Mouse (Mus musculus) limb, embryonic 14.5 days (tissue): ENCODE data around the gene Epdr1. TPM values are rescaled to one million over a fixed set of nuclear protein-coding genes. Genes with fewer than 3 reads are reported as not detected.

Experiments used
- ATAC-seq: fragments of 200-750 bp; cut with Nextera tagmentation; 2 replicates; pipeline ENCODE4 v1.8.0; 2017; ENCODE audit warnings: low read depth, moderate number of reproducible peaks, moderate TSS enrichment; ENCODE audit not compliant: low FRiP score
- DNase-seq: peaks from one replicate; pipeline ENCODE4 v3.0.0-alpha.2; 2015; ENCODE audit warnings: low spot score
- H3K27ac ChIP-seq: fragments of 300-500 bp; sonication (generic); replicated peaks from 2 replicates; pipeline ENCODE4 v1.5.1; 2014; ENCODE audit warnings: low read depth, mild to moderate bottlenecking, low read length, moderate library complexity, mixed read lengths
- H3K27me3 ChIP-seq: fragments of 300-500 bp; sonication (generic); 2 replicates; pipeline ENCODE4 v1.6.1; 2014; ENCODE audit warnings: low read length, mixed read lengths; ENCODE audit not compliant: control insufficient read depth, insufficient read depth
- H3K36me3 ChIP-seq: fragments of 300-500 bp; sonication (generic); 2 replicates; pipeline ENCODE4 v1.6.1; 2014; ENCODE audit warnings: mild to moderate bottlenecking, low read length, moderate library complexity, mixed read lengths; ENCODE audit not compliant: control insufficient read depth, insufficient read depth
- H3K4me1 ChIP-seq: fragments of 300-500 bp; sonication (generic); 2 replicates; pipeline ENCODE4 v1.6.1; 2014; ENCODE audit warnings: antibody characterized with exemption, low read length, mixed read lengths; ENCODE audit not compliant: control insufficient read depth, insufficient read depth
- H3K4me2 ChIP-seq: fragments of 300-500 bp; sonication (generic); replicated peaks from 2 replicates; pipeline ENCODE4 v1.6.1; 2014; ENCODE audit warnings: low read depth, mild to moderate bottlenecking, low read length, moderate library complexity; ENCODE audit not compliant: severe bottlenecking
- H3K4me3 ChIP-seq: fragments of 300-500 bp; sonication (generic); replicated peaks from 2 replicates; pipeline ENCODE4 v1.5.1; 2014; ENCODE audit warnings: low read length
- H3K9ac ChIP-seq: fragments of 300-500 bp; sonication (generic); 2 replicates; pipeline ENCODE4 v1.6.1; 2014; ENCODE audit warnings: mild to moderate bottlenecking, low read depth, low read length, moderate library complexity; ENCODE audit not compliant: severe bottlenecking
- H3K9me3 ChIP-seq: fragments of 300-500 bp; sonication (generic); 2 replicates; pipeline ENCODE4 v1.6.1; 2016; ENCODE audit warnings: low read length; ENCODE audit not compliant: control insufficient read depth
- POLR2A ChIP-seq: fragments of 200-500 bp; IDR thresholded peaks from 2 replicates; pipeline ENCODE4 v1.8.0; 2012; ENCODE audit warnings: inconsistent platforms, mild to moderate bottlenecking, moderate library complexity, borderline replicate concordance; ENCODE audit not compliant: insufficient read depth, insufficient read length; ENCODE audit errors: extremely low read depth
- WGBS: fragments of 180-500 bp; shearing (Covaris S2); extraction: QIAGEN DNeasy Blood & Tissue Kit; methylation state at CpG from one replicate; pipeline ENCODE4 v1.1.7; 2014; 5-methylcytosine and 5-hydroxymethylcytosine counted together
- polyA plus RNA-seq, 2 experiments: library from polyadenylated mRNA; depleted of rRNA in 1 of 2; stranded (reverse) in 1 of 2; unstranded in 1 of 2; fragments of >200 nt; fragmentation: Nextera tagmentation in 1 of 2; extraction: Ambion mirVana in 1 of 2; gene quantifications; 2 replicates each; pipeline versions ENCODE4 v1.2.1 to v1.2.3; 2012 to 2014

Gene Epdr1
- polyA plus RNA-seq, 2 experiments = 12.4 to 16.3 TPM

DNA sequence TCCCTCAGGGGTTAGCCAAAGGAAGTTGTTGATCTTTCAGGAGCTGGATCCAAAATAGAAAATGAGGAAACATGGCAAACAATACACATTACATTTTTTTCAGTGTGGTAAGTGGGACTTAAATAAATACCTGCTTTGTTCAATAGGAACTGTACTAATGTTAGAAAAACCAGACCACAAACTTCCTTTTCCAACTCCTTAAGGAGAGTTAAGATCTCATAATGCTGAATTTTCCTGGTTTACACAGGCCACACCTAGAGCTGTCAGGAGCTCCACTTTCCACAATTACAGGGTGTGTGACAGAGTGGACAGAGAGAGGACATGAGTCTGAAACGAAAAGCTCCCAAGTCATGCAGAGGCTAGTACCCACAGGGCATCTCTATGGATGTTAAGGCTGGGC is 16.0 kb downstream of the Epdr1 start:
- Histone ChIP-seq H3K4me3 (no peak overlapping the region), H3K36me3 (no peaks in the 10 kb centered on the region), H3K9me3 (no peaks in the 10 kb centered on the region), H3K4me1 (no peaks in the 10 kb centered on the region), H3K4me2 (no peak overlapping the region), H3K27ac (no peak overlapping the region), H3K9ac (no peak overlapping the region), H3K27me3 (no peaks in the 10 kb centered on the region)
- TF ChIP-seq POLR2A = no peak
- ATAC-seq (no peak), DNase-seq (no peak)
- 89% methylated on average over 1 of the region's 1 CpGs for WGBS

DNA sequence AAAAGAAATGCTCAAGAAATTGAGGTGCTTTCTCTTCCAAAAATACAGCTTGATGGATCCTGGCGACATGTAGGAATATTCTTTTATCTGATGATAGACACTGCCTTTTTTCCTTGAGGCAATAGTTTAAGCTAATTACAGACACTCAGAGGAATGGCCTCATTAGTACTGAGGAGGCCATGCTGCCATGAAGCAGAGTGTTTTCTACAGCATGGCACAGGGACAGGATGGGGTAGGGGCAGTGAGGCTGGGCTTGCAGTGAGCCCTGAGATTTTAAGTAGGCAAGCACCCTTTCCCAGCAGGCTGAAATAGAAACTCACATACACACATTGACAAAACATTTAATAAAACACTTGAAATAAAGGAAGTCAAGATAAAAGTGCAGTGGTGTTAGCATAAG is 17.2 kb downstream of the Epdr1 start:
- Histone ChIP-seq H3K4me2 (no peak overlapping the region), H3K27me3 (no peaks in the 10 kb centered on the region), H3K27ac (no peak overlapping the region), H3K4me1 (no peaks in the 10 kb centered on the region), H3K4me3 (no peak overlapping the region), H3K36me3 (no peaks in the 10 kb centered on the region), H3K9ac (no peak overlapping the region), H3K9me3 (no peaks in the 10 kb centered on the region)
- 59% methylated on average over 1 of the region's 1 CpGs for WGBS
- no peak for DNase-seq
- TF ChIP-seq POLR2A = no peak
- no peak for ATAC-seq

DNA sequence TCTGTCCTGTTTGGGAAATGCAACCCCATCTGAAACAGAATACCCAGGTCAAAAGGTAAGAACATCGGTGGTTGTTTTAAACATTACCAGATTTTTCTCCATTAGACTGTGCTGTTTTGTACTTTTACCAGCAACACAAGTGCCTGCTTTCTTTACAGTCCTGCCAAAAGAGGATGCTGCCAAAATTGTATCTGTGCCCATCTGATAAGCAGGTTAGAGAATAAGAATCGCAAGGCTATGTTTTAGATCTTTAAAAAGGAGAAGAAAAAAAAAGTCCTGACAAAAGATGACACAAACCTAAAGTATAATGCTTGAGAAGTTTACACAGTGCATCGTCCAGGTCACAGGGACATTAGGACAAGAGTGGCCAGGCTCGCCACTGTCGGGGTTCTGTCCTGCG is 20.5 kb downstream of the Epdr1 start:
- H3K9me3 ChIP-seq = no peaks in the 10 kb centered on the region
- no peaks in the 10 kb centered on the region for H3K27me3 ChIP-seq
- no peaks in the 10 kb centered on the region for H3K4me1 ChIP-seq
- no peak overlapping the region for H3K9ac ChIP-seq
- WGBS = 81% methylated on average over 6 of the region's 6 CpGs
- H3K27ac ChIP-seq = no peak overlapping the region
- H3K4me3 ChIP-seq = no peak overlapping the region
- DNase-seq (no peak), ATAC-seq (no peak)
- H3K4me2 ChIP-seq = no peak overlapping the region
- no peak for TF ChIP-seq POLR2A
- H3K36me3 ChIP-seq = no peaks in the 10 kb centered on the region

DNA sequence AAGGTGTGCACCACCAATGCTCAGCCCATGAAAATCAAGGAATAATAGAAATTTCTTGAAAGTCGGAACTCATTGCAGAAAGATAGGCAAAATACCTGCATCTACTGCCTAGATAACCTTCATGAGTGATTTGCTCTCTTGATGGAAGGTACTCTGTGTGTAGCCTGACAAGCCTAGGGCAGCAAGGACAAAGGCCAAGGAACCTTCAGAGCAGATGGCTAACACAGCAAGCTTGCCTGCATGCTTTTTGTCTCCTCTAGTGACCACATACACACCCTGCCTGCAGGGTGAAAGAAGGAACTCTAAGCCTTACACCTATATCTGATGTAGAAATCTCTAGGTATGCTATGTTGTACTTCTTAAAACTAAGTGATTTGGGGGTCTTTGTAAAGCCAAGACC is 24.6 kb downstream of the Epdr1 start:
- Histone ChIP-seq H3K9me3 (no peaks in the 10 kb centered on the region), H3K4me2 (no peak overlapping the region), H3K27ac (no peak overlapping the region), H3K36me3 (no peaks in the 10 kb centered on the region), H3K4me1 (no peaks in the 10 kb centered on the region), H3K27me3 (no peaks in the 10 kb centered on the region), H3K4me3 (no peak overlapping the region), H3K9ac (no peak overlapping the region)
- DNase-seq (no peak), ATAC-seq (no peak)
- 89% methylated on average over 1 of the region's 1 CpGs for WGBS
- TF ChIP-seq POLR2A = no peak

DNA sequence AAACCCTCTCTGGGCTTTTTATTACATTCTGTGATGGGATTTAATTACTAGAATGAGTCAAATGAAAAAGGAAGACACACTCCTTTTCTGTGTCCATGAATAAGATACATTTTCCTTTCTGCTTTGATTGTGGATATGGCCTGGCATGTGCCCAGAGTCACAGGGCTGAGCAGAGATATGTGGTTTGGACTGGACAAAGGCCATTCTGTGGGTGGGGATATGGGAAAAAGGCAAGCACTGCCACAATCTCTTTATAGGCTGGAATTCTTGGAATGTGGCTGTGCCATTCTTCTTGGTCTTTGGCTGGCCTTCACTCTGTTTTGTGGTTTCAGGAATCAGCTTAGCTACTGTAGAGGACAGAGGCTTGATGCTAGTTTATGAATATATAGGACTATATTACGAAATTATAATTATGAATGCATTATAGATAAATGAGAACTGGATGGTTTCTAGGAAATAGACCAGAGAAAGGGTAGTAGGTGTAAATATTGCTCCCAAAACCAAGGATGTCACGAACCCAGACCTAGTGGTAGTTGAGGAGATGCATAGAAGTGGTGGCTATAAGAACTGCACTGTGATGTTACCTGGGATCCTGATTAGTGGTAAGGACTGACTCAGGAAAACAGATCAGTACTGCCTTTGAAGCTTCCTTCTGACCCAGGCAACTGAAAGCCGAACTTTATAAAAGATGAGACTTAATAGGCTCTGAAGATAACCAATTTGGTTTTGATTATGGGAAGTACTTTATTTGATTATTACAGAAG is 28.5 kb downstream of the Epdr1 start:
- H3K4me3 ChIP-seq = no peak overlapping the region
- H3K4me2 ChIP-seq = no peak overlapping the region
- TF ChIP-seq POLR2A = no peak
- DNase-seq (no peak), ATAC-seq (no peak)
- H3K27me3 ChIP-seq = no peaks in the 10 kb centered on the region
- H3K27ac ChIP-seq = no peak overlapping the region
- 84% methylated on average over 3 of the region's 3 CpGs for WGBS
- H3K36me3 ChIP-seq = no peaks in the 10 kb centered on the region
- no peaks in the 10 kb centered on the region for H3K9me3 ChIP-seq
- H3K4me1 ChIP-seq = no peaks in the 10 kb centered on the region
- no peak overlapping the region for H3K9ac ChIP-seq
